Comparison of ENCODE assay signal across 8 mouse cellular contexts in genomic region chr5:62895326-62895725, GRCm38 (mm10).
DNase-seq lines count a peak whose midpoint lies in the region.

No protein-coding gene starts in this region.

- DNase-seq in cerebellum, postnatal 10 days = peak; percentile 39 to 45
- DNase-seq in cerebellum, adult 9-11 months = no peak
- peak; percentile 37 to 49 for DNase-seq in right cerebral cortex, adult 2 months (ENCODE audit: low spot score in 2 of 2)
- DNase-seq in right cerebral cortex, postnatal 36 days (ENCODE audit: low spot score in 2 of 2) = no peak
- DNase-seq in frontal cortex, postnatal 10 days (ENCODE audit: low spot score in 2 of 2) = peak; percentile 14 to 16
- DNase-seq in lung, postnatal 10 days = peak; percentile 25
- peak; percentile 40 for DNase-seq in telencephalon, adult 2 months (ENCODE audit: low read depth, low spot score)
- no peak for DNase-seq in adrenal gland, postnatal 25 days

Comparison
In these comparisons a context has a peak if more than half of its experiments do, and no peak if none do; other contexts are left out.
1. DNase-seq: peak in cerebellum, postnatal 10 days (2 of 2), right cerebral cortex, adult 2 months (2 of 2), frontal cortex, postnatal 10 days (2 of 2), lung, postnatal 10 days (single experiment) and telencephalon, adult 2 months (single experiment); none in cerebellum, adult 9-11 months (single experiment), right cerebral cortex, postnatal 36 days (0 of 2) and adrenal gland, postnatal 25 days (single experiment).